Mouse (Mus musculus) intestine, postnatal 0 days (tissue): ENCODE measurements at regions not wholly inside any gene's neighbourhood (a gene's known extent, or its start where the extent isn't known, plus 50 kb on each side); places are given as distances from the start of the nearest gene placed in this dataset.

Experiments used
- ATAC-seq: fragments of 200-750 bp; cut with Nextera tagmentation; 2 replicates; pipeline ENCODE4 v1.8.0; 2017; ENCODE audit warnings: mild to moderate bottlenecking, moderate TSS enrichment, moderate library complexity
- H3K27ac ChIP-seq: fragments of 300-500 bp; sonication (generic); 2 replicates; pipeline ENCODE4 v1.5.1; 2014; ENCODE audit warnings: mild to moderate bottlenecking, low read depth, low read length, moderate library complexity
- H3K27me3 ChIP-seq: fragments of 300-500 bp; sonication (generic); replicated peaks from 2 replicates; pipeline ENCODE4 v1.6.1; 2014; ENCODE audit warnings: low read length, mixed read lengths; ENCODE audit not compliant: control insufficient read depth, insufficient read depth
- H3K36me3 ChIP-seq: fragments of 300-500 bp; sonication (generic); 2 replicates; pipeline ENCODE4 v1.6.1; 2014; ENCODE audit warnings: mild to moderate bottlenecking, moderate library complexity; ENCODE audit not compliant: control insufficient read depth, insufficient read depth
- H3K4me1 ChIP-seq: fragments of 300-500 bp; sonication (generic); replicated peaks from 2 replicates; pipeline ENCODE4 v1.6.1; 2014; ENCODE audit warnings: antibody characterized with exemption, low read length, mixed read lengths; ENCODE audit not compliant: control insufficient read depth, insufficient read depth
- H3K4me2 ChIP-seq: fragments of 300-500 bp; sonication (generic); replicated peaks from 2 replicates; pipeline ENCODE4 v1.6.1; 2014; ENCODE audit warnings: low read depth, mild to moderate bottlenecking, moderate library complexity
- H3K4me3 ChIP-seq: fragments of 300-500 bp; sonication (generic); 2 replicates; pipeline ENCODE4 v1.5.1; 2014; ENCODE audit warnings: low read depth, low read length
- H3K9ac ChIP-seq: fragments of 300-500 bp; sonication (generic); 2 replicates; pipeline ENCODE4 v1.6.1; 2014; ENCODE audit warnings: mild to moderate bottlenecking, low read depth, low read length
- H3K9me3 ChIP-seq: fragments of 300-500 bp; sonication (generic); 2 replicates; pipeline ENCODE4 v1.6.1; 2016; ENCODE audit warnings: mixed run types; ENCODE audit not compliant: control insufficient read depth
- CTCF ChIP-seq: sonication (generic); IDR thresholded peaks from 2 replicates; pipeline ENCODE4 v1.5.1; 2016; ENCODE audit warnings: low read depth, mild to moderate bottlenecking, control low read depth, antibody characterized with exemption, moderate library complexity
- WGBS: fragments of 180-500 bp; shearing (Covaris S2); extraction: QIAGEN DNeasy Blood & Tissue Kit; methylation state at CpG from one replicate; pipeline ENCODE4 v1.1.7; 2014; 5-methylcytosine and 5-hydroxymethylcytosine counted together

DNA sequence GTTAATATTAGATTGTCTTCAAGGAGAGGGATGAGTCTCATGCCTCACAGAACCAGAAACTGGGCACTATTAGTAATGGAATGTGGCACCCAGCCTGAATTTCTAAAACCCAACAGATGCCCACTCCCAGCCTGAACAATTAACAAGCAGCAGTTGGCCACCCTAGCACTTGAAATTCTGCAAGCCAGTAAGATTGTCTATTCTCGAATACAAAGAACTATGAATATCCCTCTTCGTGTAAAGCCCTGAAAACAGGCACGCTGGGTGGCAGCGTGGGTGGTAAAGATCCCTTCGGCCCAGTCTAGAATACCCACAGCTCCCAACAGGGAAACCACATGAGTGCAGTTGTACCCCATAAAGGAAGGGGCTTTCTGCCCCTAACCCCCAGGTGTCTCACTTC lies 138.0 kb upstream of the Plxnc1 start:
- ATAC-seq, result no peak
- TF ChIP-seq CTCF, result no peak

GRCm38 (mm10) chr10:95079979-95080378 lies 135.3 kb upstream of the Plxnc1 start:
- H3K9ac ChIP-seq, result no peak overlapping the region
- ATAC-seq, result no peak
- no peak overlapping the region for H3K4me3 ChIP-seq
- no peak for TF ChIP-seq CTCF
- H3K4me1 ChIP-seq, result 0 out of 2 replicates have a peak, but pooled peaks cover 3% of the 10 kb centered on the region
- H3K4me2 ChIP-seq, result no peak overlapping the region
- H3K27me3 ChIP-seq, result no peaks in the 10 kb centered on the region
- no peaks in the 10 kb centered on the region for H3K36me3 ChIP-seq
- H3K27ac ChIP-seq, result no peak overlapping the region
- H3K9me3 ChIP-seq, result no peaks in the 10 kb centered on the region
- WGBS, result 60% methylated on average over 5 of the region's 5 CpGs

More for the DNA sequence above, 138.0 kb upstream of the Plxnc1 start:
- Histone ChIP-seq H3K27ac (no peak overlapping the region), H3K9ac (no peak overlapping the region), H3K36me3 (no peaks in the 10 kb centered on the region), H3K4me2 (no peak overlapping the region), H3K9me3 (no peaks in the 10 kb centered on the region), H3K4me3 (no peak overlapping the region), H3K27me3 (no peaks in the 10 kb centered on the region), H3K4me1 (no peaks in the 10 kb centered on the region)
- WGBS, result 91% methylated on average over 5 of the region's 5 CpGs

GRCm38 (mm10) chr10:95076421-95076820 lies 131.8 kb upstream of the Plxnc1 start:
- ATAC-seq, result no peak
- 59% methylated on average over 5 of the region's 5 CpGs for WGBS

DNA sequence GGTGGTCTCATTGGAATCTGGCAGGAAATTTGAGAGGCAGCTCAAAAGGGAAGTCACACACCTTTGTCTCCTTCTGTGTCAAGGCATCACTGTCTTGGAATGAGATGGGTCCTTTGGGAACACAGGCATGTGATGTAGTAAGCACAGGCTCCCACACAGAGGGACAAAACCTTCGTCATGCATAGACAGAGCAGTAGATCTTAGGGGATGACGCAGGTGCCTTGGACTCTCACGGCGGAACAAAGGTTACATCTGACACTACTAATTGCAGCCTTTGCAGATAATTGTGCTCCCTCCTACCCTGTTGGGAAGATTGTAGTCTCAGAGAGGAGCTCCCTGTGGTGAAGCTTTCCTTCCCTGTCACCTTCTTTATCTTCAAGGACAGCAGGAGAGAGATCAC lies 131.3 kb upstream of the Plxnc1 start:
- ATAC-seq, result peak; percentile 85
- Histone ChIP-seq H3K9me3 (no peaks in the 10 kb centered on the region), H3K4me1 (0 out of 2 replicates have a peak, but pooled peaks cover 3% of the 10 kb centered on the region), H3K36me3 (no peaks in the 10 kb centered on the region), H3K27me3 (no peaks in the 10 kb centered on the region), H3K27ac (no peak overlapping the region), H3K4me3 (no peak overlapping the region), H3K9ac (no peak overlapping the region), H3K4me2 (no peak overlapping the region)
- no peak for TF ChIP-seq CTCF
- 46% methylated on average over 4 of the region's 4 CpGs for WGBS

More at GRCm38 (mm10) chr10:95076421-95076820, 131.8 kb upstream of the Plxnc1 start:
- TF ChIP-seq CTCF, result no peak
- no peak overlapping the region for H3K9ac ChIP-seq
- no peak overlapping the region for H3K4me3 ChIP-seq
- no peaks in the 10 kb centered on the region for H3K36me3 ChIP-seq
- 0 out of 2 replicates have a peak, but pooled peaks cover 3% of the 10 kb centered on the region for H3K4me1 ChIP-seq
- no peaks in the 10 kb centered on the region for H3K27me3 ChIP-seq
- H3K27ac ChIP-seq, result no peak overlapping the region
- no peaks in the 10 kb centered on the region for H3K9me3 ChIP-seq
- no peak overlapping the region for H3K4me2 ChIP-seq

- Histone ChIP-seq H3K9me3 (no peaks in the 10 kb centered on the region), H3K4me2 (no peak overlapping the region), H3K9ac (no peak overlapping the region), H3K36me3 (no peaks in the 10 kb centered on the region), H3K4me1 (0 out of 2 replicates have a peak, but pooled peaks cover 3% of the 10 kb centered on the region), H3K4me3 (no peak overlapping the region), H3K27ac (no peak overlapping the region), H3K27me3 (no peaks in the 10 kb centered on the region)
- WGBS, result 41% methylated on average over 5 of the region's 5 CpGs
- no peak for TF ChIP-seq CTCF
- ATAC-seq, result no peak
These were observed 130.4 kb upstream of the Plxnc1 start for GRCm38 (mm10) chr10:95074959-95075590.

DNA sequence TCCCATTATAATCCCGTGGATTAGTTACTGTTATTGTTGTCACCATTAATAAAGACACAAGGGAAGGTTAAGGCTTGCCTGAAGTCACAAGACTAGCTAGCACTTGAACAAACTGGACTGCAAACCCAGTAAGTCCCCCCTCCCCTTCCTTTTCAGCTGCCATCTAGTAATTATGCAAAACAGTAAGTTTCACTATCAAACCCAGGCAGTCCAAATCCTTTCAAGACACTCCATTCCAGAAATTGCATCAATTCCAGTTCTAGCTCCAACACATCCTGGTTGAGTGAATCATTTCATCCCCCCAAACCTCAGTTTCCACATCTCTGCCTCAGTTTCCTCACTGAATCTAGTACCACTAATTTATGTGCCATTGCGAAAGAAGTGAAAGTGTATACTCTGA lies 129.7 kb upstream of the Plxnc1 start:
- Histone ChIP-seq H3K9me3 (no peaks in the 10 kb centered on the region), H3K4me2 (no peak overlapping the region), H3K27me3 (no peaks in the 10 kb centered on the region), H3K4me3 (no peak overlapping the region), H3K9ac (no peak overlapping the region), H3K27ac (no peak overlapping the region), H3K4me1 (0 out of 2 replicates have a peak, but pooled peaks cover 3% of the 10 kb centered on the region), H3K36me3 (no peaks in the 10 kb centered on the region)
- no peak for ATAC-seq
- no peak for TF ChIP-seq CTCF
- 84% methylated on average over 2 of the region's 2 CpGs for WGBS
